Mouse (Mus musculus): ENCODE measurements around the gene Slc16a4.
"Not testable (repeated sequence)": the region's sequence is repeated elsewhere in the genome, so short reads cannot be mapped to it uniquely, and the experiment has no call there.

Gene Slc16a4

GRCm38 (mm10) chr3:107295672-107296360 is 4.8 kb downstream of the Slc16a4 start:
- DNase-seq (ENCODE audit: low read depth in 1 of 2, low spot score in 2 of 2): no peak

- DNase-seq (ENCODE audit: low read depth in 1 of 2, low spot score in 2 of 2): not testable (repeated sequence)
Observed at GRCm38 (mm10) chr3:107296917-107297316, 5.9 kb downstream of the Slc16a4 start.

GRCm38 (mm10) chr3:107317338-107317737 is 26.3 kb downstream of the Slc16a4 start:
- no peak for DNase-seq (ENCODE audit: low read depth in 1 of 2, low spot score in 2 of 2)

- no peak for DNase-seq (ENCODE audit: low read depth in 1 of 2, low spot score in 2 of 2)
Observed at GRCm38 (mm10) chr3:107321141-107321540, 30.1 kb downstream of the Slc16a4 start.

GRCm38 (mm10) chr3:107321776-107322175 is 30.7 kb downstream of the Slc16a4 start:
- DNase-seq (ENCODE audit: low read depth in 1 of 2, low spot score in 2 of 2): no peak

GRCm38 (mm10) chr3:107326442-107326841 is 35.4 kb downstream of the Slc16a4 start:
- DNase-seq (ENCODE audit: low read depth in 1 of 2, low spot score in 2 of 2): no peak

- no peak for DNase-seq (ENCODE audit: low read depth in 1 of 2, low spot score in 2 of 2)
Observed at GRCm38 (mm10) chr3:107330503-107331424, 39.7 kb downstream of the Slc16a4 start.

GRCm38 (mm10) chr3:107331746-107332126 is 40.7 kb downstream of the Slc16a4 start:
- DNase-seq (ENCODE audit: low read depth in 1 of 2, low spot score in 2 of 2): no peak

- peak in 1 of 2 experiments; percentile 17 for DNase-seq (ENCODE audit: low read depth in 1 of 2, low spot score in 2 of 2)
Observed at GRCm38 (mm10) chr3:107332127-107332959, 41.3 kb downstream of the Slc16a4 start.

GRCm38 (mm10) chr3:107332960-107333380 is 41.9 kb downstream of the Slc16a4 start:
- peak; percentile 90 to 94 for DNase-seq (ENCODE audit: low read depth in 1 of 2, low spot score in 2 of 2)

- DNase-seq (ENCODE audit: low read depth in 1 of 2, low spot score in 2 of 2): peak; percentile 88 to 93
Observed at GRCm38 (mm10) chr3:107333381-107334201, 42.6 kb downstream of the Slc16a4 start, which contains the start of gene Rbm15. Rbm15 (minus strand) TSS chr3:107333673.

- DNase-seq (ENCODE audit: low read depth in 1 of 2, low spot score in 2 of 2): no peak
Observed at GRCm38 (mm10) chr3:107334202-107334934, 43.3 kb downstream of the Slc16a4 start.

- DNase-seq (ENCODE audit: low read depth in 1 of 2, low spot score in 2 of 2): no peak
Observed at GRCm38 (mm10) chr3:107343971-107344370, 52.9 kb downstream of the Slc16a4 start.

GRCm38 (mm10) chr3:107345033-107345725 is 54.1 kb downstream of the Slc16a4 start:
- DNase-seq (ENCODE audit: low read depth in 1 of 2, low spot score in 2 of 2): no peak

- no peak for DNase-seq (ENCODE audit: low read depth in 1 of 2, low spot score in 2 of 2)
Observed at GRCm38 (mm10) chr3:107349006-107349405, 58.0 kb downstream of the Slc16a4 start.

- DNase-seq (ENCODE audit: low read depth in 1 of 2, low spot score in 2 of 2): no peak
Observed at GRCm38 (mm10) chr3:107351706-107352105, 60.7 kb downstream of the Slc16a4 start.

GRCm38 (mm10) chr3:107355618-107356260 is 64.7 kb downstream of the Slc16a4 start:
- DNase-seq (ENCODE audit: low read depth in 1 of 2, low spot score in 2 of 2): no peak

GRCm38 (mm10) chr3:107356964-107357441 is 66.0 kb downstream of the Slc16a4 start:
- DNase-seq (ENCODE audit: low read depth in 1 of 2, low spot score in 2 of 2): peak; percentile 48 to 49

All from monocyte, adult 2 months (primary cell).